Mouse (Mus musculus): ENCODE data around the gene Ccdc12.

DNA sequence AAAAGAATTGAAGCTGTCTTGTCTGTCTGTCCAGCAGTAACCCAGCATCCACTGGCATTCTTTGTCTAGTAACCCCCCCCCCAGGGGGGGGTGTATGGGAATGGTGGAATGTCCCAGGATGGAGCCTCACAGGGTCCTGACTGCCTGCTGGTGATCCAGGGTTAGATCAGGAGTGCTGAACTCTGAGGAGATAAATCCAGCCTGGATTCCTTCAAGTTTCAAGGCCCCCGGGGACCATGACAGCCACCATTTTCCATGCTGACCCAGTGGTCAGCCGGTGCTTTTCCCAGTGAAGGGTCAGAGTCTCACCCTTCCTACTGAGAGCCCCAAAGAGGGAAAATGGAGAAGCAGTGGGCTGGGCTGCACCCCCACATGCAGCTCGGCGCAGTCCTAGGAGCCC, 75.6 kb downstream of the Ccdc12 start:
- TF ChIP-seq CTCF (IDR thresholded peaks at IDR 0.05; ENCODE audit: extremely low read depth, insufficient read depth, low read length): no peak
- no peak for TF ChIP-seq POLR2A (IDR thresholded peaks at IDR 0.05; ENCODE audit: extremely low read depth, insufficient read depth, low read length)

Data from cortical plate, adult 2 months (tissue).